Mouse (Mus musculus): Measurements from ENCODE around the gene Fbxl4. TPM values are rescaled to one million over a fixed set of nuclear protein-coding genes. Genes with fewer than 3 reads are reported as not detected.

The Fbxl4 gene
- polyA plus RNA-seq, 1 experiment from 2014 or later = 10.2 TPM

- Histone ChIP-seq H3K36me3 (ENCODE audit: control insufficient read depth, insufficient read depth, low read length) (no peaks in the 10 kb centered on the region), H3K27me3 (ENCODE audit: control insufficient read depth, insufficient read depth, low read length) (no peaks in the 10 kb centered on the region), H3K27ac (ENCODE audit: low read depth, low read length) (no peak overlapping the region), H3K4me3 (ENCODE audit: low read depth, low read length) (no peak overlapping the region), H3K9me3 (ENCODE audit: control insufficient read depth, low read length) (no peaks in the 10 kb centered on the region), H3K4me1 (ENCODE audit: control insufficient read depth, insufficient read depth, low read length) (no peaks in the 10 kb centered on the region), H3K9ac (ENCODE audit: low read length) (no peak overlapping the region), H3K4me2 (ENCODE audit: low read depth) (no peak overlapping the region)
- WGBS = 79% methylated on average over 2 of the region's 2 CpGs
- DNase-seq (ENCODE audit: low spot score) (no peak), ATAC-seq (ENCODE audit: insufficient read depth, low FRiP score, low TSS enrichment) (no peak)
Observed at GRCm38 (mm10) chr4:22420627-22421026, 63.3 kb downstream of the Fbxl4 start.

GRCm38 (mm10) chr4:22422400-22422799, 65.1 kb downstream of the Fbxl4 start:
- no peaks in the 10 kb centered on the region for H3K4me1 ChIP-seq (ENCODE audit: control insufficient read depth, insufficient read depth, low read length)
- no peak overlapping the region for H3K4me2 ChIP-seq (ENCODE audit: low read depth)
- no peaks in the 10 kb centered on the region for H3K36me3 ChIP-seq (ENCODE audit: control insufficient read depth, insufficient read depth, low read length)
- no peaks in the 10 kb centered on the region for H3K9me3 ChIP-seq (ENCODE audit: control insufficient read depth, low read length)
- no peak overlapping the region for H3K4me3 ChIP-seq (ENCODE audit: low read depth, low read length)
- DNase-seq (ENCODE audit: low spot score) (no peak), ATAC-seq (ENCODE audit: insufficient read depth, low FRiP score, low TSS enrichment) (no peak)
- H3K9ac ChIP-seq (ENCODE audit: low read length) = no peak overlapping the region
- H3K27ac ChIP-seq (ENCODE audit: low read depth, low read length) = no peak overlapping the region
- no peaks in the 10 kb centered on the region for H3K27me3 ChIP-seq (ENCODE audit: control insufficient read depth, insufficient read depth, low read length)
- 70% methylated on average over 4 of the region's 4 CpGs for WGBS

GRCm38 (mm10) chr4:22428150-22428549, 70.8 kb downstream of the Fbxl4 start:
- no peak overlapping the region for H3K4me2 ChIP-seq (ENCODE audit: low read depth)
- DNase-seq (ENCODE audit: low spot score) = no peak
- WGBS = 89% methylated on average over 3 of the region's 3 CpGs
- no peak overlapping the region for H3K9ac ChIP-seq (ENCODE audit: low read length)
- no peak for ATAC-seq (ENCODE audit: insufficient read depth, low FRiP score, low TSS enrichment)
- H3K4me3 ChIP-seq (ENCODE audit: low read depth, low read length) = no peak overlapping the region
- H3K36me3 ChIP-seq (ENCODE audit: control insufficient read depth, insufficient read depth, low read length) = no peaks in the 10 kb centered on the region
- no peaks in the 10 kb centered on the region for H3K27me3 ChIP-seq (ENCODE audit: control insufficient read depth, insufficient read depth, low read length)
- no peak overlapping the region for H3K27ac ChIP-seq (ENCODE audit: low read depth, low read length)
- H3K9me3 ChIP-seq (ENCODE audit: control insufficient read depth, low read length) = no peaks in the 10 kb centered on the region
- H3K4me1 ChIP-seq (ENCODE audit: control insufficient read depth, insufficient read depth, low read length) = no peaks in the 10 kb centered on the region

GRCm38 (mm10) chr4:22469575-22469974, 112.2 kb downstream of the Fbxl4 start:
- no peaks in the 10 kb centered on the region for H3K36me3 ChIP-seq (ENCODE audit: control insufficient read depth, insufficient read depth, low read length)
- no peak overlapping the region for H3K27ac ChIP-seq (ENCODE audit: low read depth, low read length)
- H3K4me3 ChIP-seq (ENCODE audit: low read depth, low read length) = no peak overlapping the region
- no peak overlapping the region for H3K9ac ChIP-seq (ENCODE audit: low read length)
- no peaks in the 10 kb centered on the region for H3K27me3 ChIP-seq (ENCODE audit: control insufficient read depth, insufficient read depth, low read length)
- ATAC-seq (ENCODE audit: insufficient read depth, low FRiP score, low TSS enrichment) (no peak), DNase-seq (ENCODE audit: low spot score) (no peak)
- H3K9me3 ChIP-seq (ENCODE audit: control insufficient read depth, low read length) = no peaks in the 10 kb centered on the region
- H3K4me1 ChIP-seq (ENCODE audit: control insufficient read depth, insufficient read depth, low read length) = no peaks in the 10 kb centered on the region
- no peak overlapping the region for H3K4me2 ChIP-seq (ENCODE audit: low read depth)
- WGBS = 86% methylated on average over 1 of the region's 1 CpGs

GRCm38 (mm10) chr4:22476967-22477710, 119.8 kb downstream of the Fbxl4 start:
- DNase-seq (ENCODE audit: low spot score) (peak; percentile 78), ATAC-seq (ENCODE audit: insufficient read depth, low FRiP score, low TSS enrichment) (peak; percentile 64)
- Histone ChIP-seq H3K27me3 (ENCODE audit: control insufficient read depth, insufficient read depth, low read length) (0 out of 2 replicates have a peak, but pooled peaks cover 5% of the 10 kb centered on the region), H3K4me3 (ENCODE audit: low read depth, low read length) (peak overlapping the region; percentile 93), H3K27ac (ENCODE audit: low read depth, low read length) (peak overlapping the region; percentile 96), H3K4me2 (ENCODE audit: low read depth) (peak overlapping the region; percentile 72), H3K4me1 (ENCODE audit: control insufficient read depth, insufficient read depth, low read length) (peaks cover 7% of the 10 kb centered on the region), H3K9me3 (ENCODE audit: control insufficient read depth, low read length) (no peaks in the 10 kb centered on the region), H3K9ac (ENCODE audit: low read length) (peak overlapping the region; percentile 67), H3K36me3 (ENCODE audit: control insufficient read depth, insufficient read depth, low read length) (no peaks in the 10 kb centered on the region)
- under 1% methylated on average over 22 of the region's 23 CpGs for WGBS

- ATAC-seq (ENCODE audit: insufficient read depth, low FRiP score, low TSS enrichment) (peak; percentile 32), DNase-seq (ENCODE audit: low spot score) (peak; percentile 59)
- Histone ChIP-seq H3K9ac (ENCODE audit: low read length) (peak overlapping the region; percentile 67), H3K27ac (ENCODE audit: low read depth, low read length) (peak overlapping the region; percentile 96), H3K9me3 (ENCODE audit: control insufficient read depth, low read length) (no peaks in the 10 kb centered on the region), H3K4me2 (ENCODE audit: low read depth) (peak overlapping the region; percentile 72), H3K4me1 (ENCODE audit: control insufficient read depth, insufficient read depth, low read length) (peaks cover 7% of the 10 kb centered on the region), H3K36me3 (ENCODE audit: control insufficient read depth, insufficient read depth, low read length) (no peaks in the 10 kb centered on the region), H3K27me3 (ENCODE audit: control insufficient read depth, insufficient read depth, low read length) (0 out of 2 replicates have a peak, but pooled peaks cover 5% of the 10 kb centered on the region), H3K4me3 (ENCODE audit: low read depth, low read length) (peak overlapping the region; percentile 93)
- WGBS = under 1% methylated on average over 17 of the region's 28 CpGs
Observed at GRCm38 (mm10) chr4:22477711-22478230, 120.4 kb downstream of the Fbxl4 start.

GRCm38 (mm10) chr4:22478488-22479367, 121.4 kb downstream of the Fbxl4 start:
- H3K4me1 ChIP-seq (ENCODE audit: control insufficient read depth, insufficient read depth, low read length) = peaks cover 7% of the 10 kb centered on the region
- WGBS = under 1% methylated on average over 30 of the region's 30 CpGs
- H3K9me3 ChIP-seq (ENCODE audit: control insufficient read depth, low read length) = no peaks in the 10 kb centered on the region
- H3K4me3 ChIP-seq (ENCODE audit: low read depth, low read length) = peak overlapping the region; percentile 93
- peak overlapping the region; percentile 72 for H3K4me2 ChIP-seq (ENCODE audit: low read depth)
- H3K36me3 ChIP-seq (ENCODE audit: control insufficient read depth, insufficient read depth, low read length) = no peaks in the 10 kb centered on the region
- DNase-seq (ENCODE audit: low spot score) (peak; percentile 73), ATAC-seq (ENCODE audit: insufficient read depth, low FRiP score, low TSS enrichment) (peak; percentile 56)
- H3K9ac ChIP-seq (ENCODE audit: low read length) = peak overlapping the region; percentile 75
- H3K27me3 ChIP-seq (ENCODE audit: control insufficient read depth, insufficient read depth, low read length) = 0 out of 2 replicates have a peak, but pooled peaks cover 5% of the 10 kb centered on the region
- H3K27ac ChIP-seq (ENCODE audit: low read depth, low read length) = peak overlapping the region; percentile 96

GRCm38 (mm10) chr4:22479368-22480090, 122.2 kb downstream of the Fbxl4 start:
- Histone ChIP-seq H3K4me1 (ENCODE audit: control insufficient read depth, insufficient read depth, low read length) (peaks cover 7% of the 10 kb centered on the region), H3K4me3 (ENCODE audit: low read depth, low read length) (peak overlapping the region; percentile 93), H3K9me3 (ENCODE audit: control insufficient read depth, low read length) (no peaks in the 10 kb centered on the region), H3K9ac (ENCODE audit: low read length) (peak overlapping the region; percentile 75), H3K36me3 (ENCODE audit: control insufficient read depth, insufficient read depth, low read length) (no peaks in the 10 kb centered on the region), H3K4me2 (ENCODE audit: low read depth) (peak overlapping the region; percentile 72), H3K27ac (ENCODE audit: low read depth, low read length) (peak overlapping the region; percentile 77), H3K27me3 (ENCODE audit: control insufficient read depth, insufficient read depth, low read length) (0 out of 2 replicates have a peak, but pooled peaks cover 5% of the 10 kb centered on the region)
- ATAC-seq (ENCODE audit: insufficient read depth, low FRiP score, low TSS enrichment) = peak; percentile 40
- WGBS = under 1% methylated on average over 26 of the region's 28 CpGs
- DNase-seq (ENCODE audit: low spot score) = peak; percentile 66
